Mouse (Mus musculus): Measurements from ENCODE around the gene Clcnkb.

The Clcnkb gene

DNA sequence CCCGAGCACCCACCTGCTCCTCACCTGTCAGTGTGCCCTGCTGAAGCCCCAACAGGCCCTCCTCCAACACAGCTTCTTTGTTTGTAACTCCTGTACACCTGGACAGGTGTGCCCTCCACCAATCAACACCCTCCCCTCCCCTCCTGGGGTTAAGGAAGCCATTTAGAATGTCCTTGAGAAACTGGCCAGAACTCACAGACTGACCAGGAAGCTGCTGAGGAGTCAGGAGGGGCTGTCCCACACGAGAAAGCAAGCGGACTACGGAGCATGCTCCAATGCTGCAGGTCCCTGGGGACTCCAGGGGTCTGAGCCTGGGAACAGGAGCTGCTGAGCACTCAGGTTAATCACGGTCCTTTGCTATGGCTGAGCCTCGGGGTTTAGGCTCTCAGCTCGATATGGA, at the start of gene Clcnkb:
Gene Clcnkb (minus strand): TSS at position 91 of the 400 bp plus-strand sequence.
- no peak for DNase-seq (ENCODE audit: low read depth, low spot score)

DNA sequence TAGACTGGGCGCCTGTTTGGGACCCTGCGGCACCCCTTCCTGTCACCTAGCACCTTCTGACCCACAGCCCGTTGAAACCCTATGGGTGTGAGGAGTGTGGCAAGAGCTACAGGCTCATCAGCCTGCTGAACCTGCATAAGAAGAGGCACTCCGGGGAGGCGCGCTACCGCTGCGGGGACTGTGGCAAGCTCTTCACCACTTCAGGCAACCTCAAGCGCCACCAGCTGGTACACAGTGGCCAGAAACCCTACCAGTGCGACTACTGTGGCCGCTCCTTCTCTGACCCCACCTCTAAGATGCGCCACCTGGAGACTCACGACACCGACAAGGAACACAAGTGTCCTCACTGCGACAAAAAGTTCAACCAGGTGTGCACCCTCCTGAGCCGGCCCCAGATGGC, 48.9 kb upstream of the Clcnkb start:
- no peak for DNase-seq (ENCODE audit: low read depth, low spot score)

DNA sequence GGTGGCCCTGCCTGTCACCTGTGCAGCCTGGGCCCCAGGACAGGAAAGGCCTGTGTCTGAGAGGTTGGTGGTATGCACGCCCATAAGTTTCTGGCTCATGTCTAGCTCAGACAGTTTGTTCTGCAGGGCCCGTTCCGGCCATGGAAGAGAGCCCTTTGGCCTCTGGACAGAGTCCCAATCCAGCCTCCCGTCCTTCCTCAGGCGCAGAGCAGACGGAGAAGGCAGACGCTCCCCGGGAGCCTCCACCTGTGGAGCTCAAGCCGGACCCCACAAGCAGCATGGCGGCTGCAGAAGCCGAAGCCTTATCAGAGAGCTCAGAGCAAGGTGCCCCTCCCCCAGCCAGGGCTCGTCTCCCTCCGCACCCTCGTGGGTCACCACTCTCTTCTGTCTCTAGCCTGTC, 47.7 kb upstream of the Clcnkb start:
- no peak for DNase-seq (ENCODE audit: low read depth, low spot score)

DNA sequence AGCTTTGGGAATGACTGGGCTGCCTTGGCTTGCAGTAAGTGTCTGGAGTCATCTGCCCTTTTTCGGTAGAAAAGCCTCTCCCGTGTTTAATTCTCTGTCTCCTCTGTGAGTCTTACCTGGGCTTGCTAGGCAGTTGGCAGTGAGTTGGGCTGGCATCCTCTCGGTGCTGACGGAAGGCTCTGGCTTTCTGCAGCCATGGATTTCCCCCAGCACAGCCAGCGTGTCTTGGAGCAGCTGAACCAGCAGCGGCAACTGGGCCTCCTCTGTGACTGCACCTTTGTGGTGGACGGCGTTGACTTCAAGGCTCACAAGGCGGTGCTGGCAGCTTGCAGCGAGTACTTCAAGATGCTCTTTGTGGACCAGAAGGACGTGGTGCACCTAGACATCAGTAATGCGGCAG, 45.8 kb upstream of the Clcnkb start:
- no peak for DNase-seq (ENCODE audit: low read depth, low spot score)

DNA sequence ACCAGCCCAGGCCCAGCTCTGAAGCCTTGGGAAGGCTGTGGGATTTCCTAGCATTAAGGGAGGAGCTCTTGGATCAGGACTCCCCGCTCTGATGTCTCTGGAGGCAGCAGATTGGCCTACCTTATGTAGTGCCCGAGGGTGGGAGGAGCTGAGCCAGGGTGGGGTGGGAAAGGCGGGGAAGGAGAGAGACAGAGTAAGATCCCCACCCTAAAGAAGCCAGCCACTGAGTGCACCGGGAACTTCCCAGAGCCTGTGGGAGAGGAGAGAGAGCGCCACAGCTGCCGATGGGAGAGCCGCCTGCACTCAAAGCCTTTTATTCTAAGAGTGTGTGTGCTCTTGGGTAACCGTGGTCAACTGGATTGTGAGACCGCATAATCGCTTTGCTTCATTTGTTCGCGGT, 45.3 kb upstream of the Clcnkb start:
- no peak for DNase-seq (ENCODE audit: low read depth, low spot score)

DNA sequence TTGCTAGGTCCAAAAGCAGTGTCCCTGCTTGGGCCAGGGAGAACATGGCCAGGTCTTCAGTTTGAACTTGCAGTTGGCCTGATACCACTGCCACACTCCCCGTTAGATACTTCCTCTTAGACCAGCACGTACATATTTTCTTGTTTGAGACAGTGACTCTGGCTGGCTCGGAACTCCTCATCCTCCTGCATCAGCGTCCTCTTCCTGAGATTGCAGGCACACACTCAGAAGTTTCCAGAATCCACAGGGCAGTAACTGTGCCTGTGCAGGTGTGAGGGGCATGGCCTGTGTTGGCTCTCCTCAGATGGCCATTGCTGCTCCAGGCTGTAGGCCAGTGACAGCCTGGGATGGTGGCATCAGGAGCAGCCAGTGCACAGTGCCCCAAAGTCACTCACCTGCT, 44.7 kb upstream of the Clcnkb start:
- DNase-seq (ENCODE audit: low read depth, low spot score), result no peak

DNA sequence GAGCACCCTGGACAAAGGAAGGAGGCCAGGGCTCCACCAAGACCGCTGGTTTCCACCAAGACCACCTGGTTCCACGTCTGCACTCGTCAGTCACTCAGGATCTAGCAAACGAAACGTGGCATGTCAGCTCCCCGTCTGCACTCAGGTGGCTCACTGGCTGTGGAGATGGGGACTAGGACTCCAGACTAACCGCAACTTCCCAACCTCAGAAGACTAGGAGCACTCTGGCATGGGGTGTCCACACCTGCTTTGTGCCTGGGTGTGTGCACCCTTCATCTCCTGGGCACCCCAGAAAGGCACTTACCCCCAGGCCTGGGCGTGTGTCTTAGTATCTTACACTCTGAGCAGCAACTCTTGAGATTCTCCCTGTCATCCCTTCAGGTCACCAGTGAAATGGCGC, 44.0 kb upstream of the Clcnkb start:
- DNase-seq (ENCODE audit: low read depth, low spot score), result no peak

DNA sequence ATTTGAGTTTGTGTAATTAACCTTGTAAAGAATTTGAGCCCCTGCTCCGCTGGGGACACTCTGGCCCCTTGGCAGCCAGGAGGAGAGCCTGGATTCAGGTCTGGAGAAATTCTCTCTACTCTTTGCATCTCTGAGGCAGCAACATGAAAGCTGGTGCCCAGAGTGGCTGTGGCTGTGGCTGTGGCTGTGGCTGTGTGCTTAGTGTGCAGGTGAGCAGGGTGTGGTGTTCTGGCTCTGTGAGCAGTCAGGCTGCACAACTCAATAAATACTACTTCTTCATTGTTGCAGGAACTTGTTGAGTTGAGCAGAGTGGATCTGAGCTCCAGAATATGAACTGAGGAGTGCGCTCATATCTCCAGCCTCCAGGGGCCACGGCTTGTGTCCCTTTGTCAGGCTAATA, 43.1 kb upstream of the Clcnkb start:
- no peak for DNase-seq (ENCODE audit: low read depth, low spot score)

DNA sequence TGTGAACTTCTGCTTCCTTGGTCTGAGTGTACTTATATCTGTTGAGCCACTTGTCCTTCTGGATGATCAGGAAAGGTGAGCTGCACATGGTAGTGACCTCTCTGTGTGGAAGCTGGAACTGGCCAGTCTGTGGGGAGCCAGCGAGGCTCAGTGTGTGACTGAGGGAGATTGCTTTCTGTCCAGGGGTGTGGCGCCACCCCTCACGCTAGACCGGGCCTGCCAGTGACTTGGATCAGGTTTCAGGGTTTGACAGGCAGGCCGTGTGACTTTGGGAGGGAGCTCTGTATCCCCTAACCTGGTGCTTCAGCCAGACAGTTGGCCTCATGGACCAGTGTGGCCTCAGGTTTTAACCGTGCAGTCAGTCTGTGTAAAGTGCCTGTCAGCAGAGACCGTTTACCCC, 42.4 kb upstream of the Clcnkb start:
- no peak for DNase-seq (ENCODE audit: low read depth, low spot score)

DNA sequence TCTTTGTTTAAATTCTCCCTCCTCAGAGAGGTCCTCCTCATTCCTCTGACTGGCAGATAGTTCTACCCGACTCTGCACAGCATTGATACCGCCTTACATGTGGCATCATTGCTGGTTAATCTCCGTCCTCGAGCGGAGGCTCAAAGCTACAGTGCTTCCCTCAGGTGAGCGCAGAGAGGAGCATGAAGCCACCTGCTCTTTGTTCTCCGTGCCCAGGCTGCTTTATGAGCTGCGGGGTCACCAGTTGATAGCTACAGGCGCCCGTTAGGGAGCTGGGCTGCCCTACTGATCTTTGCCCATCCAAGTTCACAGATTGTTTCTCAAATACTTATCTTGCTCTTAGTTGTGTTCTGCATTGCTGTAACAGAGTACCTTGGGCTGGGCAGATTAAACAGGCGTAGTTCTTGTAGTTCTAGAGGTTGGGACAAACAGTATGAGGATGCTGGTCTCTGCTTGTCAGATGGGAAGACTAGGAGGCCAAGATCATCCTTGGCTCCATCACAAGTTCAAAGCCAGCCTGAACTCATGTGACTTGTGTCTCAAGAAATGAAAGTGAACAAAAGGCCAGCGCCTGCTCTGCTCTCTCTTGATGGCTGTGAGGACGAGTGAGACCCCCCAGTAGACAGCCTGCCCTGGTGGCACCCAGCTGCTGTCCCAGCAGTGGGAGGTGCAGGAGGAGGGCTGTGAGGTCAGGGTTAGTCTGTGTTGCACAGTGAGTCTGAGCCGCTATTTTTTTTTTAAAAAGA, 40.6 kb upstream of the Clcnkb start:
- no peak for DNase-seq (ENCODE audit: low read depth, low spot score)

DNA sequence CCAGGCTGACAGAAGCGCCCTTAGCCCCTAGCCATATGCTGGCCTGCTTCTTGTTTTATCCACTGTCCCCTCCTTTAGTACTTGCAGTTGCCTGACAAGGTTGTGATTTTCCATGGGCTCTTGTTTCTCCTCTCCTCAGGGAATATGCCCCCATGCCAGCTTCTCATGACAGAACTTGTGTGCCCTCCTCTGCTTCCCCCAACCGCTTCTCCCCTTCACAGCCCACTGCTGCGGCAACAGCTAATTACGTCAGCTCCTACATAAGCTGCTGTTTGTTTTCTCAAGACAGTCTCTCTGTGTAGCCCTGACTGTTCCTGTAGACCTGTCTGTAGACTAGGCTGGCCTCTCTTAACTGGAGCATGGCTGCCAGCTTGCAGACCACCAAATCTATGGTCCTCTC, 39.7 kb upstream of the Clcnkb start:
- no peak for DNase-seq (ENCODE audit: low read depth, low spot score)

DNA sequence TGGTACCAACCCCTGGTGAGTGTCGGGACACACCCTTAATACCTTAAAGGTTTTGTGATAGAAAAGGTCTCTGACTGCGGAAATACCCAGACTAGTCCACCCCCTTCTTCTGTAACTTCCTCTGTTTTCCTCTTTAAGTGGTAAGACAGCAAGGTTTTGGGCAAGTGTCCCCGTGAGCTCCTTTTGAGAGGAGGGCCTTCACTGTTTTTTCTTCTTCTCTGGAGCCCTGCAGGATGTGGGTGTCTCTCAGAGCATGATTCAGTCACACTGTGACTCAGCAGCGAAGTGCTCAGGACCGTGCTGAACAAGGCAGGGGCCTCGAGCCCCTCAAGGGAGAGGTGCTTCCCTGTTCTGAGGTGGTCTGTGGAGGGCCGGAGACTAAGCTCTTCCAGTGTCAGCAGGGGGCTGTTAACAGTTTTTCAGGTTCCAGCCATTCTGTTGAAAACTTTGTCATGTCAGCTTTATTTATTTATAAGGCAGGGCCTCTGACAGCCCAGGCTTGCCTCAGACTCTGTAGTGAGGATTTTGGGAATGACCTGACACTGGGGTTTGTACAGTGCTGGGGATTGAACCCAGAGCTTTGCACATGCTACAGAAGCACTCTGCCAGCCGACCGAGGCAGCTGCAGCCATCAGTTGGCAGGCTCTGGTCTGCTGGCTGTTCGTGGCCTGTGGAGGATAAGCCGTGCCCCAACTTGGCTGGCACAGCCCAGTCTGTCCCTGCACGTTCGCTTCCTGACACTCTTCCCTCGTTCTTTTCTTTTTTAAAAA, 39.0 kb upstream of the Clcnkb start:
- DNase-seq (ENCODE audit: low read depth, low spot score), result no peak

DNA sequence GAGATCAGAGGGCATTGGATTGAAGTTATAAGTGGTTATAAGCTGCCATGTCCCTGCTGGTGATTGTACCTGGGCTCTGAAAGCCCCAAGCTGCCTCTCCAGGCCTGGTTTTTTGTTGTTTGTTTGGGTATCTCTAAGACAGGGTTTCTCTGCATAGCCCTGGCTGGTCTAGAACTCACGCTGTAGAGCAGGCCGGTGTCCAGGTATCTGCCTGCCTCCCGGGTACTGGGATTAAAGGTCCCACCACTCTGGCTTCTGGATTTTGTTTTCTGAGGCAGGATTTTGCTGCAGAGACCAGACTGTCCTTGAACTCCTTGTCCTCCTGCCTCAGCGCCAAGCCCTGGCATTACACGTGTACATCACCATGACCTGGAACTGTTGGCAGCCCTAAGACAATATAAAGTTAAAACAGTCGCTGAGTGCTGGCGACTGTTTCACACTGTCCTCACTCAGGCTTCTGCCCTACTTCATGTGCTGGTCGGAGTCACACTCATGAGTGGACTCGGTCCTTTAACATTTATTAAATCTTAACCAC, 36.2 kb upstream of the Clcnkb start:
- no peak for DNase-seq (ENCODE audit: low read depth, low spot score)

DNA sequence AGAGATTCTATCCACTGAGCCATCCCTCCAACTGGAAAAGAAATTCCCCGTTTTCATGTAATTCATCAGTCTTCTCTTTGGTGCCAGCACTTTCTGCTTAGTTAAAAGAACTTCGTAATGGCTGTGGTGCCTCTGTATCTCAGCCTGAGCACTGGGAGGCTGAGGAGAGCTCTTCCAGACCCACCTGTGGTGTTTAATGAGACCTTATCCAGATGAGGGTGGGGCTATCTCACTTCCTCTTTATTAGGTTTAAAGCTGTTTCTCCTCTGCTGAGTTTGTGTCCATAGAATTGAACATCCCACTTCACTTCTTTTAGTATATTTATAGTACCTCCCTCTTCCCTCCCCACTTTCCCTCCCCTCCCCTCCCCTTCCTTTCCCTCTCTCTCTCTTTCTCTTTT, 35.4 kb upstream of the Clcnkb start:
- DNase-seq (ENCODE audit: low read depth, low spot score), result no peak

DNA sequence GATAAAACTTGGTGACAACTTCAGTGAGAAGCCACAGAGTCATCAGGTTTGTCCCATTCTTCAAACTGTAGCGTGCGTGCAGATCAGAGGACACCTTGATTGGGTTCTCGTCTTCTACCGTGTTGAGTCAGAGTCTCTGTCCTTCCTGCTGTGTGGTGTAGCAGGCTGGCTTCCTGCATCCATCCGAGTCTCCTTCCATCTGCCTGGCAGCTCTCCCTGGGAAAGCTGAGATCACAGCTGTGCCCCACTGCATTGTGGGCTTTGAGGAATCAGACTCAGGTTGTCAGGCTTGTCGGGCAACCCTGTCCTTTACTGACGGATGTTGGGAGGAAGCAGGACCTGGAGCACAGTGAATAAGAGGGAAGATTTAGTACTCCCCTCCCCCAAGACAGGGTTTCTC, 30.4 kb upstream of the Clcnkb start:
- no peak for DNase-seq (ENCODE audit: low read depth, low spot score)

DNA sequence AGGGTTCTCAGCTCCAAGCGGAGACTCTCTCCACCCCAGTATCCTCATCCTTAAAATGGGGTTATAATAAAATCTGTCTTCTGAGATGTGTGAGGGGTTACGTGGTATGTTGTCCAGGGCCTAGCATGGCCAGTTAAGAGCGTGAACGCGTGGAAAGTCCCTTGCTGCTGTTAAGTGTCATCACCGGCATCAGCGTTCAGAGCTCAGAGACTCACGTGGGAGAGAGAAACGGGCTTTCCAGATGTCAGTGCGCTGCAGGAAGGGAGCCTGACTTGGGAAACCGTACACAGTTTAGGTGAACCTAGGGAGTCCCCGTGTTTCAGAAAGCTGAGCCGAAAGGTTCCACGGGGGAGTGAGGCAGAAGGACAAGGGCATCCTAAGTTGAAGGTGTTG, 29.5 kb upstream of the Clcnkb start:
- DNase-seq (ENCODE audit: low read depth, low spot score), result no peak

DNA sequence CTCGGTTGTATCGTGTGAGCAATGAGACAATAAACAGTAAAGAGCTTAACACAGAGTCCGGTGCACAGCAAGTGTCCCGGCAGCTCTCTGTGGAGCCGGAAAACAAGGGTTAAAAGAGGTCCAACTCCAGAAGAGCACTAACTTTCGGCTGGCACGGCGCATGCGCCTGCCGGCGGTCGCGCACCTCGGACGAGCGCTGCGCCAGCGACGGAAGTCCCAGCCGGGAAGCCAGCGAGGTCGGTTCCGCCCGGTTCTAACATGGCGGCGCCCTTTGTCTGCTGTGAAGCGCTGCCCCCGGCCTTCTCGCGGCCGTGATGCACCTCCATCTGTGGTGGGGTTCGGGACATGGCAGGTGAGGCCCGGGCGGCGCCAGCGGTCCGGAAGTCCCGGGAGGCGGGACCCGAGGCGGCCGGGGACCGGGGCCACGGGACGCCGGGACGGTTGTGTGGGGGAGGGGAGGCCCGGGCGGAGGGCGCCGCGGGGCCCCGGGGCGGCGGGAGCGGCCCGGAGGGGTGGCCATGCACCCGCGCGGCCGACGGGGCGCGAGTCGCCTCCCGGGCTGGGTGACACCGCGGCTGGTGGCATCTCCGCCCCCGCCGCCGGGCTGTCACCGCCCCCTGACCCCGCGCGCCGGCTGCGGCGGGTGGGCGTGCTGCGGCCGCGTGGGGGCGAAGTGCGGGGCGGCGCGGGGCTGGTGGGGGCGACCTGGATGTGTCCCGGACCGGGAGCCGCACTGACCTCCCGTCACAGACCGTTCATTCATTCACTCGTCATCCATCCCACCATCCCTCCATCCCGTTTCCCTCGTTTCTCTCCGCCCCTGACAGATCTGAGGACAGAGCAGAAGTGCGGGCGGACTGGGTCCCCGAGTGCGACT, 28.9 kb upstream of the Clcnkb start, which contains the start of gene Zbtb17:
Gene Zbtb17 (plus strand): TSS at position 204 of the 877 bp plus-strand sequence.
- DNase-seq (ENCODE audit: low read depth, low spot score), result peak; percentile 83

DNA sequence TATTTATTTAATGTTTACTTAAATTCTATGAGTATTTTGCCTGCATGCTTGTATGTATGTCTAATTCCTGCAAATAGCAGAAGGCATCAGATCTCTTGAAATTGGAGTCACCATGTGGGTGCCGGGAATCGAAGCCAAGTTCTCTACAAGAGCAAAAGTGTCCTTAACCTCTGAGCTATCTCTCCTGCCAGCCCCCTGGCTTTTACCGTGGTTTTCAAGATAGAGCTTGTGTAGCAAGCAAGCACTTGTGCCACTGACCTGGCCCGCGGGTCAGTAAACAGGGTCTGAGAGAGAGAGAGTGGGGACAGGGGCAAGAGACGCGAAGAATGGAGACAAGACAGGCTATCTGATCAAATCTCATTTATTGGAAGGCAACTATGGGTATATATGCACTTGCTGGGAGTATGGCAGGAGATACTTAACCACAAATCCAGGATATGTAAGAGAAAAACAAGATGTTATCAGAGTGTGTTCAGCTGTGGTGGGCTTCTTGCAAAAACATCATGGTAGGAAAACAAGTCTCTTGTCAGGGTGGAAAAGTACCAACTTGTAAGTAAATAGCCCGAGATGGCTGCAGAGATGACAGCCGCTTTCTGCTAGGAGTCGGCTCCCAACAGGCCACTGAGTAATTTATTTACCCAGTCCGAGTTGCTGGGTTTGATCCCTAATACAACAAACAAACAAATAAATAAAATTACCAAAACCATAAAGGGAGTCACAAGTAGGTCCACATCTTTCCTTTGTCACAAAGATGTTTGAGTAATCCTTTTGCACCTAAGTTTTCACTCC, 28.0 kb upstream of the Clcnkb start:
- no peak for DNase-seq (ENCODE audit: low read depth, low spot score)

DNA sequence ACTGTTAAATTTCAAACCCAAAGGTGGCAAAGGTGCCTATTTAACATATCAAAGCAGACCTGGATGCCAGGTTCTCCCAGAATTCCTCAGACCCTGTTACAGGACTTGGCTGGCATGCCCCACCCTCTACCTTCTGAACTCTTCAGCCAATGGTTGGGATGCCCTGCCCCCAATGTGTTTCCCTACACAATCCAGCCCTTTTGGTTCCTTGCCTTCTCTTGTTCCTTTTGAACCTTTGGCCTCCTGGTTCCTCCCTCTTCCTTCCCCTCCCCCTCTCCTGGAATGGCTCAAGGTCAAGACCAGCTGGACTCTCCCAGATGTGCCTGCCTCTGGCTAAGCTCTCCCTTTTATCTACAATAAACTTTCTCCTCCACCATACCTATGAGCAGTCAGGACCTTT, 25.1 kb upstream of the Clcnkb start:
- no peak for DNase-seq (ENCODE audit: low read depth, low spot score)

DNA sequence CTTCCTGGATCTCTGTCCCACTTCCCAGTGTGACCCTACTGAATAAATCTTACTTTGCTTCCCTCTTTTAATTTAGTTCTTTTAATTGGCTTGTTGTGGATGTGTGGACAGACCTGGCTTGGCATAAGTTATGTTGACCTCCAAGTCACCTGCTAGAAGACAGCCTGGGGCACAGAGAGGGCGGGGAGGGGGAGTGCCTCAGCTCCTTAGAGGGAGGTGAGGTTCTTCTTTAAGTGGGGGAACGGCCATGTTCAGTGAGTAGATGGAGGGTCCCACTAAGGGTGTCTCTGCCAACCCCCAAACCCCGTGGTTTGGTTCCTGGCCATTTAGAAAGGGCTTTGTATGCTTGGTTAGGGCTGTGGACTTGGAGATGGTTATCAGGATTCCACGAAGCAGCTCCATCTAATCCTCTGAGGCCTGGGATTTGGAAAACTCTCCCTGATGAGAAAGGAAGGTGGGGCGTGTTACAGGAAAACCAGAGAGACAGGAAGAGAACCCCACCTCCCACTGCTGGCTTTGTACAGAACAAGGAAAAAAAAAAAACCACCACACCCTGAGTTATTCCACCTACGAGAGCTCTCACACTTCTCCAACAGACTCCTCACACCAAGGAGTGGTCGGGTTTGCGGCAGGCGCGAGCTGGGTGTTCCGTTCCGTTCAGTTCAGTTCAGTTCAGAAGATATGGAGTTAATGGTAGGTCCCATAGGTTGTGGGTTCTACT, 23.4 kb upstream of the Clcnkb start:
- DNase-seq (ENCODE audit: low read depth, low spot score), result no peak

DNA sequence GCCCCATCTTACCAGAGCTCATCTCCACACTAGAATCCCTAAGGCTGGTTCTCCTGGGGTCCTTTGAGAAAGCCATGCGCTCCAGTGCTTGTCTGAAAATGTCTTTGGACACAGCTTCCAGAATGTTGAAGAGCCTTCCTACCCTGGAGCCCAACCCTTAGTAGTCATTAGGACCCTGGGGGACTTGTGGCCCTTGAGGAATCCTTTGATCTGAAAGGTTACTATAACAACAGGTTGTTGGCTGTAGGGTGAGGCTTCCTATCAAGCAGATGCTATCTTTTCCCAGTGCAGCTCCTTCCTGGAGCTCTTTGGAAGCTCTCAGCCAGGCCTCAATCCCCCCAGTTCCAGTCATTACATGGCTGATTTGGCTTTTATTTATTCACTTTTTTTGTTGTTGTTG, 20.2 kb upstream of the Clcnkb start, which contains the start of gene Srarp:
Gene Srarp (minus strand): TSS at position 132 of the 400 bp plus-strand sequence.
- no peak for DNase-seq (ENCODE audit: low read depth, low spot score)

Measured in embryo, embryonic 11.5 days (tissue).